14 mouse cellular contexts compared by ENCODE assay signal in the genomic region with DNA sequence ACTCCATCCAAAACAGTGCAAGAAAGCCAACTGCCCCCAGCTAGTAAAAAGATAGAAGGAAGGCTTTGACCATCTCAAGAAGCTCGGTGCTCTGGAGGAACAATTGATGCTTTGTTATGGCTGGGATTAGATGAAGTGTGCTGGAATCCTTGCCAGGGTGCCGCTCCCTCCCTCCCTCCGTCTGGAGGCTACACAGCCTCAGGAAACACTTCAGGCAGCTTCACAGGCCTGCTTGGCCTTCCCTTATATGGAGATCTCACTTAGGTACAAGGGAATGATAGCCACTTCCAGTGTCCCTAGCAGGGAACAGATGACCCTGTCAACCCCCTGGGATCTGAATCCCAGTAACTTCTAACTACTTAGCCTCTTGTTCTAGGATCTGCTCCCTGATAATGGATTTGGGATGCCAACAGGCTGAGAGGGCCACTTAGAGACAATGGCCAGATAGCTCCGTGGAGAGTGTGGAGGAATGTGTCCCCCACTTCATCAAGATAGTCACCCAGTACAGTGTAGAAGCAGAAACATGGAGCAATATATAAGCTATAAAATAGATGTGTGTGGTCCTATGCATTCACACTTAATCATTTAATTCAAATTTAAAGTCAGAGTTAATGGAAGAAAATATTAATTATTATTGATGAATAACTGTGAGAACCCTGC. TPM values are rescaled to one million over a fixed set of nuclear protein-coding genes. Genes with fewer than 3 reads are reported as not detected.
DNase-seq lines count a peak whose midpoint lies in the region; ATAC-seq and TF ChIP-seq lines count a peak whose summit lies in the region.
"Had no signal": no experiment of that assay in that cellular context is flagged by ENCODE, and none has a peak within 500 bp of the region (broad histone marks: within the 10 kb centered on the region; RNA-seq: fewer than 3 reads in every experiment).

No protein-coding gene starts in this region.

- H3K9me3 ChIP-seq in hindbrain, embryonic 16.5 days (ENCODE audit: control insufficient read depth, low read length): no peaks in the 10 kb centered on the region
- no peaks in the 10 kb centered on the region for H3K9me3 ChIP-seq in hindbrain, postnatal 0 days (ENCODE audit: low read length)

- ATAC-seq in hindbrain, embryonic 16.5 days: peak; percentile 48
- no peak for ATAC-seq in hindbrain, postnatal 0 days

- H3K4me3 ChIP-seq in hindbrain, embryonic 16.5 days (ENCODE audit: low read length): no peak overlapping the region
- no peak overlapping the region for H3K4me3 ChIP-seq in hindbrain, postnatal 0 days (ENCODE audit: low read length)

- no peaks in the 10 kb centered on the region for H3K36me3 ChIP-seq in hindbrain, embryonic 16.5 days (ENCODE audit: control insufficient read depth, insufficient read depth, low read length)
- no peaks in the 10 kb centered on the region for H3K36me3 ChIP-seq in hindbrain, postnatal 0 days (ENCODE audit: insufficient read depth, low read length)

- H3K27ac ChIP-seq in hindbrain, embryonic 16.5 days (ENCODE audit: low read depth, low read length): no peak overlapping the region
- H3K27ac ChIP-seq in hindbrain, postnatal 0 days: no peak overlapping the region
- H3K27ac ChIP-seq: liver, embryonic 14.5 days had no signal

- no peak for DNase-seq in hindbrain, postnatal 0 days (ENCODE audit: low spot score)
- DNase-seq in R1 (ENCODE audit: low read depth, low spot score): peak; percentile 58
- peak; percentile 56 for DNase-seq in forelimb bud, embryonic 11.5 days (ENCODE audit: low read depth, low spot score)
- DNase-seq in lung, postnatal 25 days (ENCODE audit: low spot score): peak; percentile 21
- DNase-seq in cerebellum, postnatal 10 days: no peak
- DNase-seq in kidney, postnatal 14 days: no peak
- DNase-seq in kidney, postnatal 4 days: no peak
- DNase-seq: adrenal gland, adult 8-10 months; cerebellum, postnatal 14 days; right cerebral cortex, postnatal 4 days; thymus, postnatal 14 days had no signal

- 27% methylated on average over 4 of the region's 4 CpGs for WGBS in hindbrain, embryonic 16.5 days
- WGBS in hindbrain, postnatal 0 days: 35% methylated on average over 4 of the region's 4 CpGs

- no peaks in the 10 kb centered on the region for H3K4me1 ChIP-seq in hindbrain, embryonic 16.5 days (ENCODE audit: control insufficient read depth, insufficient read depth, low read depth, low read length)
- no peaks in the 10 kb centered on the region for H3K4me1 ChIP-seq in hindbrain, postnatal 0 days (ENCODE audit: insufficient read depth, low read length)

- no peak overlapping the region for H3K9ac ChIP-seq in hindbrain, embryonic 16.5 days (ENCODE audit: low read depth, low read length)
- H3K9ac ChIP-seq in hindbrain, postnatal 0 days (replicated peaks; ENCODE audit: low read length): no peak overlapping the region
- H3K9ac ChIP-seq: liver, embryonic 14.5 days had no signal

- TF ChIP-seq CTCF in hindbrain, postnatal 0 days (IDR thresholded peaks at IDR 0.05; ENCODE audit: low read depth): no peak

- H3K4me2 ChIP-seq in hindbrain, embryonic 16.5 days (ENCODE audit: low read length): no peak overlapping the region
- H3K4me2 ChIP-seq in hindbrain, postnatal 0 days (ENCODE audit: low read depth, low read length): no peak overlapping the region

- H3K27me3 ChIP-seq in hindbrain, embryonic 16.5 days (replicated peaks; ENCODE audit: control insufficient read depth, insufficient read depth, low read length): no peaks in the 10 kb centered on the region
- H3K27me3 ChIP-seq in hindbrain, postnatal 0 days (ENCODE audit: insufficient read depth, low read length): no peaks in the 10 kb centered on the region

RNA-seq across cellular contexts. Expression of a gene that starts 29.8 kb away (rescaled TPM):
- polyA plus RNA-seq in hindbrain, embryonic 16.5 days (2015; fragmentation: Nextera tagmentation; extraction: Ambion mirVana): 14.0 and 14.1 TPM in 2 replicates
- total RNA-seq in hindbrain, postnatal 0 days (2014; rRNA removed): 7.5 and 9.7 TPM in 2 replicates
- 13.1 and 14.3 TPM in 2 replicates for polyA plus RNA-seq in hindbrain, postnatal 0 days (2015; fragmentation: Nextera tagmentation; extraction: Ambion mirVana)
- total RNA-seq: hematopoietic stem cell, adult 5-6 weeks had no signal

Comparison
In these comparisons a context has a peak if more than half of its experiments do, and no peak if none do; other contexts are left out.
1. DNase-seq: peak in R1 (single experiment), forelimb bud, embryonic 11.5 days (single experiment) and lung, postnatal 25 days (single experiment); none in hindbrain, postnatal 0 days (single experiment), cerebellum, postnatal 10 days (0 of 2), kidney, postnatal 14 days (single experiment) and kidney, postnatal 4 days (0 of 2).